Mouse (Mus musculus) G1E (cell line): Measurements from ENCODE around the gene Maml2.

Source experiments
- CTCF ChIP-seq: IDR thresholded peaks from 2 replicates; pipeline ENCODE4 v1.5.1; 2012; ENCODE audit warnings: low read depth, low read length, inconsistent platforms, mixed read lengths
- GATA1 ChIP-seq: IDR thresholded peaks from 2 replicates; pipeline ENCODE4 v1.6.1; 2012; ENCODE audit warnings: borderline replicate concordance, low read length, inconsistent platforms, mixed read lengths
- TAL1 ChIP-seq: conservative IDR thresholded peaks from 2 replicates; pipeline ENCODE4 v1.6.1; 2012; ENCODE audit warnings: low read depth, low read length, inconsistent platforms, mixed read lengths

DNA sequence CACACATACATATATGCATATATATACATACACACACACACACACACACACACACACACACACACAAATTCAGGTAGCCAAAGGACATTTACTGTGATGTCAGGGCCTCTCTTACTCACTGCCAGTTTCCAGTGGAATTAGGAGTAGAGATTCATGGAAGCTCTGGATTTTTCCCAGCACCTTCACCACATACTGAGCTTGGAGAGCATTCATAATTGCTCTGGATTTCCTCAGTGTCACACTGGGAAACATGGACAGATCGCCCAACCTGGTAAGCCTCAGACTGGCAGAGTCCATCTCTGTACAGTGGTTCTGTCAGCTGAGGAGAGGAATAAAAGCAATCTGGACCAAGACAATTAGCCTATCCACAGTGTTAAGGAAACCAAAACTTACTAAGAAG lies 263.6 kb downstream of the Maml2 start:
- TF ChIP-seq CTCF: no peak
- no peak for TF ChIP-seq TAL1
- no peak for TF ChIP-seq GATA1
